Mouse (Mus musculus) hindbrain, embryonic 14.5 days (tissue): ENCODE data around the gene Olfr103. TPM values are rescaled to one million over a fixed set of nuclear protein-coding genes. Genes with fewer than 3 reads are reported as not detected.

Experiments
- ATAC-seq: fragments of 200-750 bp; cut with Nextera tagmentation; 2 replicates; pipeline ENCODE4 v1.8.0; 2017; ENCODE audit warnings: moderate number of reproducible peaks, mild to moderate bottlenecking, moderate TSS enrichment, moderate library complexity; ENCODE audit not compliant: low FRiP score
- DNase-seq: peaks from one replicate; pipeline ENCODE4 v3.0.0-alpha.2; 2015; ENCODE audit warnings: low spot score
- H3K27ac ChIP-seq: fragments of 300-500 bp; sonication (generic); 2 replicates; pipeline ENCODE4 v1.5.1; 2014; ENCODE audit warnings: mild to moderate bottlenecking, moderate library complexity
- H3K27me3 ChIP-seq: fragments of 300-500 bp; sonication (generic); 2 replicates; pipeline ENCODE4 v1.6.1; 2014; ENCODE audit warnings: mild to moderate bottlenecking, low read length, mixed read lengths; ENCODE audit not compliant: control insufficient read depth, insufficient read depth
- H3K36me3 ChIP-seq: fragments of 300-500 bp; sonication (generic); replicated peaks from 2 replicates; pipeline ENCODE4 v1.6.1; 2014; ENCODE audit not compliant: control insufficient read depth, insufficient read depth
- H3K4me1 ChIP-seq: fragments of 300-500 bp; sonication (generic); replicated peaks from 2 replicates; pipeline ENCODE4 v1.6.1; 2014; ENCODE audit warnings: antibody characterized with exemption, low read length, mixed read lengths; ENCODE audit not compliant: control insufficient read depth, insufficient read depth
- H3K4me2 ChIP-seq: fragments of 300-500 bp; sonication (generic); replicated peaks from 2 replicates; pipeline ENCODE4 v1.6.1; 2014; ENCODE audit warnings: mild to moderate bottlenecking, moderate library complexity
- H3K4me3 ChIP-seq: fragments of 300-500 bp; sonication (generic); replicated peaks from 2 replicates; pipeline ENCODE4 v1.5.1; 2014; ENCODE audit warnings: mild to moderate bottlenecking, low read length
- H3K9ac ChIP-seq: fragments of 300-500 bp; sonication (generic); 2 replicates; pipeline ENCODE4 v1.6.1; 2014
- H3K9me3 ChIP-seq: fragments of 300-500 bp; sonication (generic); 2 replicates; pipeline ENCODE4 v1.6.1; 2016; ENCODE audit warnings: low read length; ENCODE audit not compliant: control insufficient read depth
- WGBS: fragments of 180-500 bp; shearing (Covaris S2); extraction: QIAGEN DNeasy Blood & Tissue Kit; methylation state at CpG from one replicate; pipeline ENCODE4 v1.1.7; 2014; 5-methylcytosine and 5-hydroxymethylcytosine counted together
- polyA plus RNA-seq: library from polyadenylated mRNA; unstranded; fragments of >200 nt; fragmentation: Nextera tagmentation; extraction: Ambion mirVana; gene quantifications from 2 replicates; pipeline ENCODE4 v1.2.1, GENCODE M21; 2014

Olfr103 gene
- not detected in 2 replicates for polyA plus RNA-seq

DNA sequence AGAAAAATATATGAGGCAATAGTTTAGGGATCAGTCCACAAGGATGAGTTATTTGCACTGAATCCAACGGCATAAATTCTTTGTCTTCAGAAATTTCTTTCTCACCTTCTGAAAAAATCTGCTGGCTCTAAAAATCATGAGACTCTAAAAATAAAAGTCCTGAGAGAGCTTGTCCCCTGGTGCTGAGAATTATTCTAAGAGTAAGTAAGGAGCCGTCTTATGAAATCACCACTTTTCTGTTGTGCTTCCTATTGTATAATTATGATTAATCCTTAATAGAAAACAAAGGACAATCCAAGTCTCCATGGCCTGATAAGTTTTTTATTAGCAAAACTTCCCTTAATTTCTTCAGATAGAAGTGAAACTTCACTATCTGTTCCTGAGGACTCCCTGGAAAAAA lies at the start of gene Olfr103:
TSS of gene Olfr103 (minus strand) at position 101 of the 400 bp plus-strand sequence.
- H3K27me3 ChIP-seq, result no peaks in the 10 kb centered on the region
- H3K4me3 ChIP-seq, result no peak within 1 kb of the TSS
- no peaks in the 10 kb centered on the region for H3K4me1 ChIP-seq
- no peaks in the 10 kb centered on the region for H3K36me3 ChIP-seq
- no peak within 1 kb of the TSS for H3K9ac ChIP-seq
- H3K4me2 ChIP-seq, result no peak within 1 kb of the TSS
- WGBS, result 93% methylated on average over 2 of the region's 2 CpGs
- DNase-seq (no peak), ATAC-seq (no peak)
- H3K9me3 ChIP-seq, result no peaks in the 10 kb centered on the region
- no peak within 1 kb of the TSS for H3K27ac ChIP-seq

DNA sequence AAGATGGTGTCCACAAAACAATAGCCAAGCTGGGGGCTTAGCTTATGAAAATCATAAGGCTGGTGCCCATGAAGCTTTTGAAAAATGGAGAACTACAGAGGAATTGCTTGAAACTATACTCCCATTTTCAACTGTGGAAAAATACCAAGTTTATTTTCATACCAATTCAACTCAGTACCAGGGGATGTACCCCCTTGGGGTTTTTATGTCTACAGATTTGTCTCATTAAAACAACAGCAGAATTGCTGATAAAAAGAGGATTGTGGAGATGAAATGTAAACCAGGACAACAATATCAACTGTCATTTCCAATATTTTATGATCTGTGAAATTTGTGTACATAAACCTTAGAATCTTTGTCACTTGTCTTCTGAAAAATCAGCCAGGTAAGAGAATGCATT lies 39.2 kb upstream of the Olfr103 start, which contains the start of gene Olfr105-ps:
TSS of gene Olfr105-ps (plus strand) at position 301 of the 400 bp plus-strand sequence.
- Histone ChIP-seq H3K36me3 (no peaks in the 10 kb centered on the region), H3K27ac (no peak within 1 kb of the TSS), H3K4me3 (no peak within 1 kb of the TSS), H3K4me1 (no peaks in the 10 kb centered on the region), H3K9ac (no peak within 1 kb of the TSS), H3K4me2 (no peak within 1 kb of the TSS), H3K9me3 (no peaks in the 10 kb centered on the region), H3K27me3 (no peaks in the 10 kb centered on the region)
- DNase-seq, result no peak
- ATAC-seq, result no peak

- ATAC-seq, result no peak
- H3K9ac ChIP-seq, result no peak within 1 kb of the TSS
- no peaks in the 10 kb centered on the region for H3K27me3 ChIP-seq
- no peak within 1 kb of the TSS for H3K4me3 ChIP-seq
- H3K9me3 ChIP-seq, result no peaks in the 10 kb centered on the region
- no peak within 1 kb of the TSS for H3K27ac ChIP-seq
- no peaks in the 10 kb centered on the region for H3K4me1 ChIP-seq
- H3K36me3 ChIP-seq, result no peaks in the 10 kb centered on the region
- no peak within 1 kb of the TSS for H3K4me2 ChIP-seq
- DNase-seq, result no peak
These were observed 19.8 kb upstream of the Olfr103 start, which contains the start of gene Olfr104-ps for GRCm38 (mm10) chr17:37359282-37359681. Gene Olfr104-ps, plus strand, starts transcription at chr17:37359582.

DNA sequence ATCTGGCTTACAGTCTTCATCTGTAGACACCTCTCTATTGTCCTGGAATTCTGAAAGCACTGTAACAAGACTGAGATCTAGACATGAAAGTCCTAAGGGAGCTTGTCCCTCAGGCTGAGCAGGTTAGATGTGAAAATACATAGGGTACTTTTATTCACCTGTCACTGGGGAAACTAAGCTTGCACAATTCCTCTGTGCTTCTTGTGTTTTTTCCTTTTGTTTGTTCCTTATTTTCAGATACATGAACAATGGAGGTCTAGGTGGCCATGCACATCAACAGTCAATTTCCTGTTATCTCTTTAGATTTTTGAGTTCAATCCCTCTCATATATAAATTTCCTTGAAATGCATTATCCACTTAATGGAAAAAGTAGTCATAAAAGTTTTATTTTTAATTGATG lies 22.5 kb downstream of the Olfr103 start, which contains the start of gene Olfr102:
TSS of gene Olfr102 (minus strand) at position 101 of the 400 bp plus-strand sequence.
- DNase-seq (no peak), ATAC-seq (no peak)
- H3K9ac ChIP-seq, result no peak within 1 kb of the TSS

DNA sequence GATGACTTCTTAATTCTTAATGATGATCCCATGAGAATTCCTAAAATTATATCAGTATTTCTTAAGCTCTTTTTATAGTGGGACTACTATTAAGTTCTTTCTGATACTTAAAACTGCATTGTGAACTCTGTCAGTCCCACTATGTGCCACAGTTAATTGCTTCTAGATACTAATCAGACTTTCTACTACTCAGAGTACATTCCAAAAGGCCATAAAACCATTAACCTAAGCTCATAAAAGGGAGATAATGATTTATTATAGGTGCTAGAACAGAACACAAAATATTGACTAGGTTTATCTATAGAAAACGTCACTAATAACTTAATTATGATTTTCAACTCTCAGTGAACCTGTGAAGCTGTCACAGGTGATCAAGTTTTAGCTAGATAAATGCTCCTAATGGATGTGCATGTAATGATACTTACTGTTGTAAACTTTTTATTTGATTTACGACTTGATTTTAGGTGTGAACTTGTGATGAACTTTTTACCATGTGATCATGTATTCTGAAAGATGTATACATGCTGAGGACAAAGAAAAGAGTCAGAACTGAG lies 29.3 kb downstream of the Olfr103 start:
- WGBS, result 49% methylated on average over 2 of the region's 2 CpGs
- DNase-seq (no peak), ATAC-seq (no peak)

More for the DNA sequence above, 22.5 kb downstream of the Olfr103 start, which contains the start of gene Olfr102:
- Histone ChIP-seq H3K27ac (no peak within 1 kb of the TSS), H3K27me3 (no peaks in the 10 kb centered on the region), H3K36me3 (no peaks in the 10 kb centered on the region), H3K4me3 (no peak within 1 kb of the TSS), H3K4me2 (no peak within 1 kb of the TSS), H3K4me1 (no peaks in the 10 kb centered on the region), H3K9me3 (no peaks in the 10 kb centered on the region)

GRCm38 (mm10) chr17:37308483-37308882 lies 31.0 kb downstream of the Olfr103 start:
- H3K36me3 ChIP-seq, result no peaks in the 10 kb centered on the region
- peak; percentile 28 for DNase-seq
- no peak overlapping the region for H3K9ac ChIP-seq
- no peaks in the 10 kb centered on the region for H3K27me3 ChIP-seq
- H3K4me2 ChIP-seq, result no peak overlapping the region
- no peaks in the 10 kb centered on the region for H3K9me3 ChIP-seq
- H3K4me3 ChIP-seq, result no peak overlapping the region
- no peak for ATAC-seq
- H3K4me1 ChIP-seq, result no peaks in the 10 kb centered on the region
- no peak overlapping the region for H3K27ac ChIP-seq
- 44% methylated on average over 4 of the region's 4 CpGs for WGBS

More for the DNA sequence above, 29.3 kb downstream of the Olfr103 start:
- H3K4me1 ChIP-seq, result no peaks in the 10 kb centered on the region
- H3K36me3 ChIP-seq, result no peaks in the 10 kb centered on the region
- H3K9me3 ChIP-seq, result no peaks in the 10 kb centered on the region
- H3K27me3 ChIP-seq, result no peaks in the 10 kb centered on the region
- H3K9ac ChIP-seq, result no peak overlapping the region
- H3K27ac ChIP-seq, result no peak overlapping the region
- no peak overlapping the region for H3K4me3 ChIP-seq
- no peak overlapping the region for H3K4me2 ChIP-seq

DNA sequence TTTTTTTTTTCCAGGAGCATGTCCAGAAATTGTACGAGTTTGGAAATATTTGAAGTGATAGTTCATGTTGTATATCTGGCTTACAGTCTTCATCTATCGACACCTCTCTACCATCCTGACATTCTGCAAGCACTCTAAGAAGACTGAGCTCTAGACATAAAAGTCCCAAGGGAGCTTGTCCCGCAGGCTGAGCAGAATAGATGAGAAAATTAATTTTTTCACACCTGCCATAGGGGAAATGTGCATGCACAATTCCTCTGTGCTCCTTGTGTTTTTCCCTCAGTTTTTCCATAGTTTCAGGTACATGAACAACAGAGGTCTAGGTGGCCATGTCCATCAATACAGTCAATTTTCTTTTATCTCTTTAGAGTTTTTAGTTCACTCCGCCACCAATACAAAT lies 35.3 kb downstream of the Olfr103 start, which contains the start of gene Olfr101:
TSS of gene Olfr101 (minus strand) at position 101 of the 400 bp plus-strand sequence.
- Histone ChIP-seq H3K4me2 (no peak within 1 kb of the TSS), H3K9me3 (no peaks in the 10 kb centered on the region), H3K27me3 (no peaks in the 10 kb centered on the region), H3K4me1 (no peaks in the 10 kb centered on the region), H3K27ac (no peak within 1 kb of the TSS), H3K9ac (no peak within 1 kb of the TSS), H3K36me3 (no peaks in the 10 kb centered on the region), H3K4me3 (no peak within 1 kb of the TSS)
- ATAC-seq (no peak), DNase-seq (no peak)
- WGBS, result 87% methylated on average over 4 of the region's 4 CpGs

Other genes with a start within 250 kb of the Olfr103 start
- gene Olfr91, start 241.4 kb downstream of the Olfr103 start, polyA plus RNA-seq, result not detected in 2 replicates
- gene Olfr92, start 219.6 kb downstream of the Olfr103 start, polyA plus RNA-seq, result not detected in 2 replicates
- not detected in 2 replicates for gene Olfr93, start 178.2 kb downstream of the Olfr103 start, polyA plus RNA-seq
- not detected in 2 replicates for gene Ubd, start 145.8 kb downstream of the Olfr103 start, polyA plus RNA-seq
- 0.21 TPM in 1 of 2 replicates, not detected in the other for gene Olfr94, start 138.7 kb downstream of the Olfr103 start, polyA plus RNA-seq
- gene Olfr95, start 126.6 kb downstream of the Olfr103 start, polyA plus RNA-seq, result not detected in 2 replicates
- gene Olfr96, start 119.6 kb downstream of the Olfr103 start, polyA plus RNA-seq, result not detected in 2 replicates
- gene Olfr97, start 102.4 kb downstream of the Olfr103 start, polyA plus RNA-seq, result not detected in 2 replicates
- not detected in 2 replicates for gene Olfr98, start 75.9 kb downstream of the Olfr103 start, polyA plus RNA-seq
- 0.90 and 1.8 TPM in 2 replicates for gene H2-M3, start 69.5 kb downstream of the Olfr103 start, polyA plus RNA-seq
- gene Olfr99, start 56.2 kb downstream of the Olfr103 start, polyA plus RNA-seq, result not detected in 2 replicates
- gene Olfr101, start 35.4 kb downstream of the Olfr103 start, polyA plus RNA-seq, result not detected in 2 replicates
- gene Olfr102, start 22.6 kb downstream of the Olfr103 start, polyA plus RNA-seq, result not detected in 2 replicates
- not detected in 2 replicates for gene Olfr104-ps, start 19.9 kb upstream of the Olfr103 start, polyA plus RNA-seq
- not detected in 2 replicates for gene Olfr105-ps, start 39.3 kb upstream of the Olfr103 start, polyA plus RNA-seq
- not detected in 2 replicates for gene Olfr106-ps, start 50.7 kb upstream of the Olfr103 start, polyA plus RNA-seq
- not detected in 2 replicates for gene Olfr107, start 59.5 kb upstream of the Olfr103 start, polyA plus RNA-seq
- gene Olfr108, start 105.8 kb upstream of the Olfr103 start, polyA plus RNA-seq, result not detected in 2 replicates
- not detected in 2 replicates for gene Olfr109, start 119.2 kb upstream of the Olfr103 start, polyA plus RNA-seq
- not detected in 2 replicates for gene H2-M2, start 143.9 kb upstream of the Olfr103 start, polyA plus RNA-seq
- gene Olfr110, start 152.8 kb upstream of the Olfr103 start, polyA plus RNA-seq, result not detected in 2 replicates
- gene Olfr111, start 168.3 kb upstream of the Olfr103 start, polyA plus RNA-seq, result not detected in 2 replicates
- gene Olfr112, start 229.8 kb upstream of the Olfr103 start, polyA plus RNA-seq, result not detected in 2 replicates
- not detected in 2 replicates for gene Olfr113, start 238.0 kb upstream of the Olfr103 start, polyA plus RNA-seq